Mouse (Mus musculus) cerebellum, adult 2 months (tissue): Measurements from ENCODE around the gene Hyal1.

Experiments
- CTCF ChIP-seq: fragments of 200-500 bp; IDR thresholded peaks from 2 replicates; pipeline ENCODE4 v1.5.1; 2011; ENCODE audit warnings: low read depth, mild to moderate bottlenecking, control low read depth, low read length, moderate library complexity, borderline replicate concordance; ENCODE audit not compliant: insufficient read depth
- POLR2A ChIP-seq: fragments of 200-500 bp; IDR thresholded peaks from 2 replicates; pipeline ENCODE4 v1.6.1; 2011; ENCODE audit warnings: low read length, control low read depth, borderline replicate concordance; ENCODE audit not compliant: insufficient read depth

DNA sequence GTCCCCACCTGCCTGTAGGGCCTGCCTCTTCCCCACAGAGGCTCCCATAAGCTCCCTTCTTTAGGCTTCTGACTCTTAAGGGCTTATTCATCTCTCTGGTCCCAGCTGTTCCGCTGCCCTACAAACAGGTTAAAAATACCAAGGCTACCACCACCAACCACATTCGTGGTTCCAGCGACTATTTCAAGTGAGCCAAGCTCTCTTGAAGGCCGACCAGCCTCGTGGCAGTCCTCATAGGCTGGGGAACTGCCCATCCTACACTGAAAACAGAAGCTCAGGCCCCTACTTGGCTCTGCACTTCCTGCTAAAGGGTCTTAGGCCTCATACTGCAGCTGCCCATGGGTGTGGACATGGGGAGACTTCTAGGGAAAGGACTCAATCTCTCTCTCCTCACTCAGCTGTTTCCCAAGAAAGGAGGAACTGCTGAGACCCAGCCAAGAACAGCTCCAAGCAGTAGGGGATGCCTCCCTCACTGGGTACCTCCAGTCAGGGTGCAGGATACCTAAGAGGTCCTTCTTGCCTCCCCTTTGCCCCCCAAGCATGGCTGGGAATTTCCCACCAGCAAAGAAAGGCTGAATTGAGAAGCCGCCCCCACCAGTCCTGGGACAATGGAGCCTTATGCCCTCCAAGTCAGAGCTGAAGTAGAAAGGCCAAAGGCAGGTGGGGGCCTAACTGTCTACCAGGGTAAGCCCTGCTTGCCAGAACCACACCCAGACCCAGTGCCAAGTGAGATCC lies 34.9 kb downstream of the Hyal1 start:
- TF ChIP-seq CTCF: no peak
- TF ChIP-seq POLR2A: no peak
